Mouse (Mus musculus) heart, postnatal 36 days (tissue): ENCODE measurements at regions not wholly inside any gene's neighbourhood (a gene's known extent, or its start where the extent isn't known, plus 50 kb on each side); places are given as distances from the start of the nearest gene placed in this dataset.
A peak's percentile ranks its signal among the peaks of the same experiment; 100 is the strongest.

ENCODE experiments used
- DNase-seq, 2 experiments: peaks; one replicate each; pipeline ENCODE4 v3.0.0; 2021 to 2022
- intact Hi-C: fragments of 180-260 bp; cut with DNase I; formaldehyde crosslinking; loops from one replicate; pipeline ENCODE4 v1.15.1; 2025

GRCm38 (mm10) chr7:78123386-78123785 is 614.4 kb downstream of the Ntrk3 start:
- intact Hi-C loops = no loop called here
- DNase-seq = no peak

GRCm38 (mm10) chr7:78121151-78121486 is 616.7 kb downstream of the Ntrk3 start:
- no peak for DNase-seq
- intact Hi-C loops = no loop called here

- intact Hi-C loops = no loop called here
- no peak for DNase-seq
These were observed 617.2 kb downstream of the Ntrk3 start for GRCm38 (mm10) chr7:78120462-78121150.

GRCm38 (mm10) chr7:78119809-78120208 is 618.0 kb downstream of the Ntrk3 start:
- no peak for DNase-seq
- intact Hi-C loops = no loop called here

- no peak for DNase-seq
These were observed 626.5 kb downstream of the Ntrk3 start for GRCm38 (mm10) chr7:78111291-78111690.

GRCm38 (mm10) chr7:78103536-78104279 is 634.1 kb downstream of the Ntrk3 start:
- intact Hi-C loops = no loop called here
- DNase-seq = no peak

More at GRCm38 (mm10) chr7:78111291-78111690, 626.5 kb downstream of the Ntrk3 start:
- intact Hi-C loops = no loop called here

- no peak for DNase-seq
- intact Hi-C loops = no loop called here
These were observed 635.4 kb downstream of the Ntrk3 start for GRCm38 (mm10) chr7:78102396-78102795.

GRCm38 (mm10) chr7:78086566-78087008 is 651.2 kb downstream of the Ntrk3 start:
- intact Hi-C loops = no loop called here
- DNase-seq = no peak

GRCm38 (mm10) chr7:78085783-78086565 is 651.8 kb downstream of the Ntrk3 start:
- no peak for DNase-seq
- intact Hi-C loops = no loop called here

- DNase-seq = no peak
- intact Hi-C loops = loop anchor here (10.0 kb wide), 1 partner anchor 495 kb away; no protein-coding TSS in a partner anchor
These were observed 658.1 kb downstream of the Ntrk3 start for GRCm38 (mm10) chr7:78079708-78080107.

GRCm38 (mm10) chr7:78071131-78071530 is 666.7 kb downstream of the Ntrk3 start:
- intact Hi-C loops = loop anchor here (10.0 kb wide), 1 partner anchor 504 kb away; no protein-coding TSS in a partner anchor
- DNase-seq = peak; percentile 45 to 54

- no peak for DNase-seq
- intact Hi-C loops = no loop called here
These were observed 676.2 kb downstream of the Ntrk3 start for GRCm38 (mm10) chr7:78061631-78062030.

- intact Hi-C loops = no loop called here
- no peak for DNase-seq
These were observed 688.2 kb downstream of the Ntrk3 start for GRCm38 (mm10) chr7:78049606-78050005.

GRCm38 (mm10) chr7:78045456-78045855 is 692.4 kb downstream of the Ntrk3 start:
- no peak for DNase-seq
- intact Hi-C loops = no loop called here

GRCm38 (mm10) chr7:78031032-78031431 is 706.8 kb downstream of the Ntrk3 start:
- DNase-seq = no peak
- intact Hi-C loops = no loop called here

- intact Hi-C loops = no loop called here
- no peak for DNase-seq
These were observed 710.7 kb downstream of the Ntrk3 start for GRCm38 (mm10) chr7:78026992-78027615.

GRCm38 (mm10) chr7:78023591-78023990 is 714.2 kb downstream of the Ntrk3 start:
- DNase-seq = no peak
- intact Hi-C loops = no loop called here

- intact Hi-C loops = no loop called here
- no peak for DNase-seq
These were observed 714.7 kb downstream of the Ntrk3 start for GRCm38 (mm10) chr7:78023075-78023474.

- intact Hi-C loops = no loop called here
- no peak for DNase-seq
These were observed 724.2 kb downstream of the Ntrk3 start for GRCm38 (mm10) chr7:78013631-78014030.

GRCm38 (mm10) chr7:78003086-78003485 is 734.7 kb downstream of the Ntrk3 start:
- intact Hi-C loops = no loop called here
- no peak for DNase-seq

GRCm38 (mm10) chr7:77993840-77994239 is 744.0 kb downstream of the Ntrk3 start:
- no peak for DNase-seq
- intact Hi-C loops = no loop called here
